Mouse (Mus musculus) midbrain, embryonic 12.5 days (tissue): ENCODE measurements at regions not wholly inside any gene's neighbourhood (a gene's known extent, or its start where the extent isn't known, plus 50 kb on each side); places are given as distances from the start of the nearest gene placed in this dataset.
"Not testable (repeated sequence)": the region's sequence is repeated elsewhere in the genome, so short reads cannot be mapped to it uniquely, and the experiment has no call there.

ENCODE experiments used
- ATAC-seq: fragments of 200-750 bp; cut with Nextera tagmentation; 2 replicates; pipeline ENCODE4 v1.8.0; 2017; ENCODE audit warnings: low read depth, moderate TSS enrichment, moderate library complexity; ENCODE audit not compliant: low FRiP score
- H3K27ac ChIP-seq: fragments of 300-500 bp; sonication (generic); replicated peaks from 2 replicates; pipeline ENCODE4 v1.5.1; 2016; ENCODE audit warnings: mild to moderate bottlenecking
- H3K27me3 ChIP-seq: fragments of 300-500 bp; sonication (generic); 2 replicates; pipeline ENCODE4 v1.6.1; 2016; ENCODE audit warnings: mild to moderate bottlenecking
- H3K36me3 ChIP-seq: fragments of 300-500 bp; sonication (generic); 2 replicates; pipeline ENCODE4 v1.6.1; 2016
- H3K4me1 ChIP-seq: fragments of 300-500 bp; sonication (generic); 2 replicates; pipeline ENCODE4 v1.6.1; 2016
- H3K4me2 ChIP-seq: fragments of 300-500 bp; sonication (generic); replicated peaks from 2 replicates; pipeline ENCODE4 v1.6.1; 2016; ENCODE audit warnings: mild to moderate bottlenecking, moderate library complexity
- H3K4me3 ChIP-seq: fragments of 300-500 bp; sonication (generic); 2 replicates; pipeline ENCODE4 v1.5.1; 2016; ENCODE audit warnings: mild to moderate bottlenecking
- H3K9ac ChIP-seq: fragments of 300-500 bp; sonication (generic); replicated peaks from 2 replicates; pipeline ENCODE4 v1.6.1; 2016; ENCODE audit warnings: mild to moderate bottlenecking, moderate library complexity
- H3K9me3 ChIP-seq: fragments of 300-500 bp; sonication (generic); 2 replicates; pipeline ENCODE4 v1.6.1; 2016; ENCODE audit warnings: mild to moderate bottlenecking
- WGBS: fragments of 180-500 bp; shearing (Covaris S2); methylation state at CpG from one replicate; pipeline ENCODE4 v1.1.7; 2016; 5-methylcytosine and 5-hydroxymethylcytosine counted together

DNA sequence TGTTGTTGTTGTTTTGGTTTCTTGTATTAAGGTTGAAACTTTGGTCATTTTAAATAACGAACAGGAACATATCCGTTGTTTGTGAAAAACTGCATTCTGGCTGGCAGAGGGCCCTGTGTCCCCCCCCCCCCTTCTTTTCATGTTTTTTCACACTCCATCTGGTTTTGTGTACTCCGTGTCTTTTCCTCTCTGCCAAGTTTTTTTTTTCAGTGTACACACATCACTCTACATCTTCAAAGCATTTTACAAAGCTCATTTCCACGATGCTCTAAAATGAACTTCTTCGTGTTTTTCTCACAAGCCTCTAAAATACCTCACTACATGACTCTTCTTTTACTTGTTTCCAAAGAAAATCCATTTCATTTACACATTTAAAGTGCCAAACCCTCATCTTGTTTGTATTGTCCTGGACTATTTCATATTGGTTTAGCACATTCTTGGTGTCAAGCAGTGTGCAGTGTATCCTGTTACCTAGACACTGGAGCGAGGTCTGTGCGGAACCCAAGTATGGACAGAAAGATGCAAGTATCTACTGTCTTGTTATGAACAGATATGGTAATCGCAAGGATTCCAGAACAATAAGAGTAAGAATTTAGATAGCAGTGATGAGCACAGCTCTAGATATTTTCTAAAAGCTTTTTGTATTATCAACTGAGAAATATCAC lies 503.5 kb upstream of the Hsf2 start:
- no peaks in the 10 kb centered on the region for H3K36me3 ChIP-seq
- H3K4me3 ChIP-seq: no peak overlapping the region
- H3K27me3 ChIP-seq: no peaks in the 10 kb centered on the region
- H3K4me2 ChIP-seq: no peak overlapping the region
- no peak overlapping the region for H3K9ac ChIP-seq
- no peaks in the 10 kb centered on the region for H3K9me3 ChIP-seq
- H3K27ac ChIP-seq: no peak overlapping the region
- WGBS: 73% methylated on average over 8 of the region's 8 CpGs
- no peaks in the 10 kb centered on the region for H3K4me1 ChIP-seq
- no peak for ATAC-seq

DNA sequence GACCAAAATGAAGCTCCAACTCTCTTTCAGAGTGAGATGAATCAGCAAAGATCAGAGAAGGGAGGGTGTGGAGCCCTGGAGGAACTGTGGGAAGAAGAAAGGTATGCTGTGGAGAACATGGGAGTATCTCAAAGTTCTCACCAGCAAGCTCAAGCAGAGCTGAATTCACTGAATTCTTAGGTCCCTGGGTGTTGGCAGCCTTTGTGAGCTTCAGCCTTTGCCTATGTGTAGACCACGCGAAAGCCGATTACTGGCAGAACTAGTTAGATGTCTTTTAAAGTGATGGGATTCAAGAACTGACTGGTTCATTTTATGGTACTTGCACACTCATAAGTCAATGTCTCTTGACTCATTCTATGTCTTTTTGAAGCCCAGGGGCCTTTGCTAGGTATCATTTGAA lies 491.2 kb upstream of the Hsf2 start:
- Histone ChIP-seq H3K4me2 (no peak overlapping the region), H3K4me3 (no peak overlapping the region), H3K36me3 (no peaks in the 10 kb centered on the region), H3K27me3 (no peaks in the 10 kb centered on the region), H3K9ac (no peak overlapping the region), H3K4me1 (no peaks in the 10 kb centered on the region), H3K9me3 (no peaks in the 10 kb centered on the region), H3K27ac (no peak overlapping the region)
- no peak for ATAC-seq
- WGBS: 90% methylated on average over 3 of the region's 3 CpGs

DNA sequence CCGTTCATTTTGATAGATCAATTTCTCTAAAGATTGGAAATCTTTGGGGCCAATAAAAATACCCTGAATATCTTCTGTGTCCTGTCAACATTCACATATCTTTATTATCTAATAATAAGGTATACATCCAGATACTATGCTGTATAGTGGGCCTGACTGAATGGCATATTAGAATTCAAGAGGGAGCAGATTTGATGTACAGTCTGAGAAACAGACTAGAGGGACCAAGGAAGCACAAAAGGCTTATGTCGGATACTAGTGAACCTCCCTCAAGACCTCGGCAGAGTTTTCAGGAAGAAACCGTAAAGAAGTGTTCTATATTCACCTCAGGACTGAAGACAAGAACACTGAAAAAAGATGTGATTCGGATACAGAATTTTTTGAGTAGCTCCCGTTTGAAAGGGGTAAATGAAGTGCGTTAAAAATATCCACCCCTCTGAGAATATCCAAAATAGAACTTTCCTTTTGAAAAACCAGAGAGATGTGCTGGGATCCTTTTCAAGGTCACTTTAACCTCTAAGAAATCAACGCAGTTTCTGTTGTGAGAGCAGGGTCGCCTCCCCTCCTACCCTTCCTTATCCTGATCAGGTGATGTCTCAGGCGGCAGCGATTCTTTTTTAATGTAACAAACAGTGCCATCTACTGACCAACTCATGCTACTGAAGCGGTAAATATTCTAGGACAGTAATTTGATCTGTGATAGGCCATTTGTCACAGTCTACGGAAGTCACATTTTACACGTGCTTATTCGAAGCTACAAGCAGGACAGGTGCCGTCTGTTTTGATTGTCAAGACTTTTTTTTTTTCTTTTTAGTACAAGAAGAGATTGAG lies 485.1 kb upstream of the Hsf2 start:
- no peak overlapping the region for H3K27ac ChIP-seq
- ATAC-seq: peak; percentile 86
- H3K4me1 ChIP-seq: no peaks in the 10 kb centered on the region; the same call in 1 of the 2 replicates
- no peaks in the 10 kb centered on the region for H3K27me3 ChIP-seq
- H3K9me3 ChIP-seq: no peaks in the 10 kb centered on the region
- no peak overlapping the region for H3K4me3 ChIP-seq
- H3K36me3 ChIP-seq: no peaks in the 10 kb centered on the region
- peak overlapping the region; percentile 32 for H3K4me2 ChIP-seq
- WGBS: 27% methylated on average over 16 of the region's 16 CpGs
- no peak overlapping the region for H3K9ac ChIP-seq

DNA sequence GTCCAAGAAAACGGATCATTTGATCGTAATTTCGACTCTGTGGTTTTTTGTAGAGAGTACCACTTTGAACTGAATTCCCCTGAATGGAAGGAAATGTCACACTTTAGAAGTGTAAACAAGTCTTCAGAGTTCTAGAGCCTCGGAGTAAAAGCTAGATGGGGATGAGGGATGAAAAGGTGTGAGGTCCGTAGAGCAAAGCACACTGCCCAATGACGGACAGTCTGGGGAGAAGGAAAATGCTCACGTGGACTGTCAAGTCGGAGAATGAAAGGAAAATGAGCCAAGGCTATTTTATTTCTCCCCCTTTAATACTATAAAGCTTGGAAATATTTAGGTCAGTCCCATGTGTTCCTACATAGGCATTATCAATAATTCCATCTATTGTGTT lies 484.5 kb upstream of the Hsf2 start:
- H3K4me3 ChIP-seq: no peak overlapping the region
- H3K36me3 ChIP-seq: no peaks in the 10 kb centered on the region
- H3K27ac ChIP-seq: no peak overlapping the region
- no peaks in the 10 kb centered on the region for H3K27me3 ChIP-seq
- no peaks in the 10 kb centered on the region; the same call in 1 of the 2 replicates for H3K4me1 ChIP-seq
- no peaks in the 10 kb centered on the region for H3K9me3 ChIP-seq
- no peak overlapping the region for H3K9ac ChIP-seq
- peak; percentile 42; the same call in 1 of the 2 replicates for ATAC-seq
- H3K4me2 ChIP-seq: no peak overlapping the region
- 74% methylated on average over 8 of the region's 8 CpGs for WGBS

DNA sequence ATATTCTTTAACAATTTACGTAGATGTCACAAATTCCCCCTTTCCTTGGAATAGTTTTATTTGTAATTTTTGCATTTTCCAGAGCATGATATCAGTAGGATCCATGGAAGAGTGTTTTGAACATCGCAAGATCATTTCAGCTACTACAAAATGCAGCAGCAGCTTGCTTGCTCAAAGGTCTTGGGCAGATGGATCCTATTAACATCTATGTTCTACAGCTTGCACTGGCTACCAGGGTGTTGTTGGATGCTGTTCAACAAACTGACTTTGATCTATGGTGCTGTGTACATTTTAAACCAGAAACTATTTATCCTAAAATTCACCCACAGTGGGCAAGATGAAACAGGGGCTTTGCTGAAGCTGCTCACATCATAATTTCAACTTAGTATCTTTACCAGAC lies 448.5 kb upstream of the Hsf2 start:
- H3K4me1 ChIP-seq: no peaks in the 10 kb centered on the region
- 90% methylated on average over 2 of the region's 2 CpGs for WGBS
- H3K4me2 ChIP-seq: no peak overlapping the region
- H3K9ac ChIP-seq: no peak overlapping the region
- no peak overlapping the region for H3K27ac ChIP-seq
- H3K36me3 ChIP-seq: no peaks in the 10 kb centered on the region
- H3K9me3 ChIP-seq: no peaks in the 10 kb centered on the region
- H3K4me3 ChIP-seq: no peak overlapping the region
- ATAC-seq: no peak
- H3K27me3 ChIP-seq: no peaks in the 10 kb centered on the region

DNA sequence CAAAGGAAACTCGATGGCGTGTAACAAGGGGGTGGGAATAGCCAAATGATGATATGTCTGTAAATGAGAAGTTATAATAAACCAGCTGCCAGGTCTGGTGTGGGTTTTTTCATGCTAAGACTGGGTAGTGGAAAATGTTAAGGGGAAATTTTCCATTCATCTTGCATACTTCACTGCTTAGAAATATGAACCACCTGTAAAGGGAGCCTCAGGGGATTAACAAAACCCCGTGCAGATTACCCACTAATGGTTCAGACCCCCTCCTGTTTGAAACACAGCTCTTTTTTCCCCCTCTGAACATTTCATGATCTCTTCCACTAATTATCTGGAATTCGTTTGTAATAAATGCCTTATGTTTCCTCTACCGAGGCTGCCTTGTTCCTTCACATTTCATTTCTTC lies 446.0 kb upstream of the Hsf2 start:
- no peaks in the 10 kb centered on the region for H3K4me1 ChIP-seq
- H3K9ac ChIP-seq: no peak overlapping the region
- no peak overlapping the region for H3K4me3 ChIP-seq
- H3K9me3 ChIP-seq: no peaks in the 10 kb centered on the region
- H3K27me3 ChIP-seq: no peaks in the 10 kb centered on the region
- 65% methylated on average over 5 of the region's 5 CpGs for WGBS
- no peak overlapping the region for H3K4me2 ChIP-seq
- H3K27ac ChIP-seq: no peak overlapping the region
- no peak for ATAC-seq
- no peaks in the 10 kb centered on the region for H3K36me3 ChIP-seq

DNA sequence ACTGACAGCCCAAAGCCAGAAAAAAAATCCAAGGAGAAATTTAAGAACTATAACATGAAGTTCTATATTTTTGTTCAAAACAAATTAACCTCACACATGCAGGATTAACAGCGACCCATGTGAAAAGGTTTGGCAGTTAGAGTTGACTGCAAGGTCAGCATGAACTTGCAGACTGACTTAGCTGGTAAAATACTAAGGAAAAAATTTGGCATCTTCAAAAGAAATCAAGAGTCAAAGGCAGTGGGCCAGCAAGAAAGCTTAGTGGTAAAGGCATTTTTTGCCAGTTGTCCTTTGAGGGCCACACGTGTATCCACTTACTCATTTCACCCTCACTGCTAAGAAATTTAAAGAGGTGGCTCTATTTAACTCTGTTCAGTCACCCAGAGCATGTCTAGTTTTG lies 440.2 kb upstream of the Hsf2 start:
- Histone ChIP-seq H3K4me2 (no peak overlapping the region), H3K27me3 (no peaks in the 10 kb centered on the region), H3K9me3 (no peaks in the 10 kb centered on the region), H3K27ac (no peak overlapping the region), H3K4me3 (no peak overlapping the region), H3K4me1 (no peaks in the 10 kb centered on the region), H3K36me3 (no peaks in the 10 kb centered on the region), H3K9ac (no peak overlapping the region)
- no peak for ATAC-seq
- 76% methylated on average over 2 of the region's 2 CpGs for WGBS

DNA sequence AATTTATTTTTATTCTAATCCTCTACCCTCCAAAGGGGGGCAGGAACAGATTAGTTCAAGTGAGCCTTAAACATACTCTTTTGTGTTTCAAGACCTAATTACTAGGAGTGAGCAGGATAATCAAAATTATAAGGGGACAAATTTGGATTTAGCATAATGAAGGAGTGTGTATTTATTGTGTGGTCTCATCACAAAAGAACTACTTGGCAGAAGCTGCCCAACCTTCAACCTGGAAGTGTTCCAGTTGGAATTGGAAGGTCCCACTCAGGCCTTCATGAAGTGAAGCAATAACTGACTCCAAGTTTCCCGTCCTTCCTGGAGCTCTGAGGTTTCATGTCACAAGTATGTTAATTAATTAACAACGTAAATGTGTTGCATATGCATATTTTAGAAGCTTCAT lies 439.3 kb upstream of the Hsf2 start:
- ATAC-seq: no peak
- WGBS: 68% methylated on average over 2 of the region's 2 CpGs
- H3K4me1 ChIP-seq: no peaks in the 10 kb centered on the region

DNA sequence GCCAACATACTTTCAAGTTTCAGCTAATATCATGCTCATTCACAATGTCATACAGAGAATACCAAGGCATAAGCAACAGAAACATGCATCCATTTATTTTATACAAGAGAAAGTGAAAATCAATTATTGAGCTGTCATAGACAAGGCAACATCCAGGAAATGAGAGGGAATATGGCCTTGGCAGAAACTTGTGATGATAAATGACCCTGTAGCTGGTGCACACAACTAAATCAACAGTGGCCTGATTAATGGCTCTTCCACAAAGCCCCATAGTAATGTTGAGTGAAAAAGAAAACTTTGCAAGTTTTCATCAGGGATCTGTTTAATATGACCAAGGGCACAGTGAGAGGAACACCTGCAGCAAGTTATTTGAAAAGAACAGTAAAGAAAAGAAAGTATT lies 438.5 kb upstream of the Hsf2 start:
- no peaks in the 10 kb centered on the region for H3K36me3 ChIP-seq
- ATAC-seq: no peak

More for the DNA sequence above, 439.3 kb upstream of the Hsf2 start:
- Histone ChIP-seq H3K4me3 (no peak overlapping the region), H3K36me3 (no peaks in the 10 kb centered on the region), H3K27ac (no peak overlapping the region), H3K4me2 (no peak overlapping the region), H3K9me3 (no peaks in the 10 kb centered on the region), H3K9ac (no peak overlapping the region), H3K27me3 (no peaks in the 10 kb centered on the region)

DNA sequence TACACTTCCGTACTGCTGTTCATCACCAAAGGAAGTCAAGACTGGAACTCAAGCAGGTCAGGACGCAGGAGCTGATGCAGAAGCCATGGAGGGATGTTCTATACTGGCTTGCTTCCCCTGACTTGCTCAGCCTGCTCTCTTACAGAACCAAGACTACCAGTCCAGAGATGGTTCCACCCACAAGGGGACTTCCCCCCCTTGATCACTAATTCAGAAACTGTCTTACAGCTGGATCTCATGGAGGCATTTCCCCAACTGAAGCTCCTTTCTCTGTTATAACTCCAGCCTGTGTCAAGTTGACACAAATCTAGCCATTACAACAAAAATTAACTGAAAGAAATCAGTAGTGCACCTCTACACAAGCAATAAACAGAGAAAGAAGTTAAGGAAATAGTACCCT lies 432.8 kb upstream of the Hsf2 start:
- H3K4me2 ChIP-seq, ATAC-seq, H3K4me3 ChIP-seq, H3K4me1 ChIP-seq, H3K9ac ChIP-seq, H3K36me3 ChIP-seq, H3K9me3 ChIP-seq, H3K27ac ChIP-seq, H3K27me3 ChIP-seq: not testable (repeated sequence)
- 87% methylated on average over 2 of the region's 2 CpGs for WGBS

More for the DNA sequence above, 438.5 kb upstream of the Hsf2 start:
- no peak overlapping the region for H3K9ac ChIP-seq
- H3K9me3 ChIP-seq: no peaks in the 10 kb centered on the region
- no peaks in the 10 kb centered on the region for H3K4me1 ChIP-seq
- H3K4me3 ChIP-seq: no peak overlapping the region
- H3K4me2 ChIP-seq: no peak overlapping the region
- H3K27me3 ChIP-seq: no peaks in the 10 kb centered on the region
- H3K27ac ChIP-seq: no peak overlapping the region

DNA sequence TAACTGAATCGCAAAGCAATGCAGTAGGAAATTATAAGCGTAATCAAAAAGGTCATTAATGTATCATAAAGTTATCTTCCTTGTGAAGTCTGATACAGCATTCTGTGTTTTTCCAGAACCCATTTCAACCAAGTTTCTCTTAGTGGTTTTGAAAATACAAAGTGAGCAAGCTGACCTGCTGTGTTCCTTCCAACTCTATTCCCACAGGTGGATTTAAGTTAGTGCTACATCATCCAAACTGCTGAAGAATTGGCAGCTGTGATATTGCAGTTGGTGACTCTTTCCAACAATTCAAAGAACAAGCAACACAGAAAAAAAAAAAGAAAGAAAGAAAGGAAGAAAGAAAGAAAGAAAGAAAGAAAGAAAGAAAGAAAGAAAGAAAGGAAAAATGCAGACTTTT lies 396.1 kb upstream of the Hsf2 start:
- H3K9ac ChIP-seq: no peak overlapping the region
- no peak overlapping the region for H3K4me2 ChIP-seq
- no peak overlapping the region for H3K4me3 ChIP-seq
- no peak for ATAC-seq
- H3K4me1 ChIP-seq: no peaks in the 10 kb centered on the region
- H3K27ac ChIP-seq: no peak overlapping the region
- WGBS: 93% methylated on average over 2 of the region's 2 CpGs
- no peaks in the 10 kb centered on the region for H3K27me3 ChIP-seq
- no peaks in the 10 kb centered on the region for H3K36me3 ChIP-seq
- no peaks in the 10 kb centered on the region for H3K9me3 ChIP-seq

DNA sequence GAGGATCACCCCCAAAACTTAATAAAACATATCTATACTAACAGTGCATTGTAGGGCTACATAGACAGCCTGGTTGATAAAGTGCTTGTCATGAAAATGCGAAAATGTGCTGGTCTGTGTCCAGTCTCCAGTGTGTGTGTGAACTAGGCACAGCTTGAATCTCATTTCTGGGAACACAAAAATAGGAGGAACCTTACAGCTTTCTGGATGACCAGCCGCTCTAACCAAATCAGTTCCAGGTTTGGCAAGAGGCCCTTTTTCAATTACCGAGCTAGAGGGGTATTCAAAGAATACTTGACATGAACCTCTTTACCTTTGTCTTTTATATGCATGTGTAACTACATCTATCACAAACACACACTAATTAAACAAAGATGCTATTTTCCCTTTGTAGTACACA lies 390.3 kb upstream of the Hsf2 start:
- Histone ChIP-seq H3K4me1 (no peaks in the 10 kb centered on the region), H3K36me3 (no peaks in the 10 kb centered on the region), H3K9ac (no peak overlapping the region), H3K27ac (no peak overlapping the region), H3K27me3 (no peaks in the 10 kb centered on the region), H3K4me2 (no peak overlapping the region), H3K4me3 (no peak overlapping the region), H3K9me3 (no peaks in the 10 kb centered on the region)
- WGBS: 89% methylated on average over 3 of the region's 3 CpGs
- no peak for ATAC-seq
